Mouse (Mus musculus) frontal cortex, postnatal 25 days (tissue): ENCODE data around the gene Dlx3.

Experiments used
- DNase-seq, 2 experiments: peaks; one replicate each; pipeline ENCODE4 v3.0.0; 2022; ENCODE audit warnings: low spot score in 2 of 2

Gene Dlx3

DNA sequence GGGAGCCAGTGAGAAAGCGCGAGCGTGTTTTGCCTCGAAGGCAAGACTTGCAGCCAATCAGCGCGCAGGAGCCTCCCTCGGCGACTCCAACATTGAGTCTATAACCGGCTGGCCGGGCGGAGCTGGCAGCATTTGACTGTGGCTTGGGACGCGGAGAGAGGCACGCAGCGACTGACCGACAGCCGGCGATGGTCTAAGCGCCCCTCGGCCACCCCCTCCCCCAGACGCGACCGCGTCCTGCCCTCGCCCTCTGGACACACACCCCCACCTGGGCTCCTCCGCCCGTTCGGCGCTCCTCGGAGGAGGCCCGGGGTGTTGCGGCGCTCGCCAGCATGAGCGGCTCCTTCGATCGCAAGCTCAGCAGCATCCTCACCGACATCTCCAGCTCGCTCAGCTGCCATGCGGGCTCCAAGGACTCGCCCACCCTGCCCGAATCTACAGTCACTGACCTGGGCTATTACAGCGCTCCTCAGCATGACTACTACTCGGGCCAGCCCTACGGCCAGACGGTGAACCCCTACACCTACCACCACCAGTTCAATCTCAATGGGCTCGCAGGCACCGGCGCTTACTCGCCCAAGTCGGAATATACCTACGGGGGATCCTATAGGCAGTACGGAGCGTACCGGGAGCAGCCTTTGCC, at the start of gene Dlx3:
Dlx3 (plus strand) TSS at position 130 of the 643 bp plus-strand sequence.
- no peak for DNase-seq

DNA sequence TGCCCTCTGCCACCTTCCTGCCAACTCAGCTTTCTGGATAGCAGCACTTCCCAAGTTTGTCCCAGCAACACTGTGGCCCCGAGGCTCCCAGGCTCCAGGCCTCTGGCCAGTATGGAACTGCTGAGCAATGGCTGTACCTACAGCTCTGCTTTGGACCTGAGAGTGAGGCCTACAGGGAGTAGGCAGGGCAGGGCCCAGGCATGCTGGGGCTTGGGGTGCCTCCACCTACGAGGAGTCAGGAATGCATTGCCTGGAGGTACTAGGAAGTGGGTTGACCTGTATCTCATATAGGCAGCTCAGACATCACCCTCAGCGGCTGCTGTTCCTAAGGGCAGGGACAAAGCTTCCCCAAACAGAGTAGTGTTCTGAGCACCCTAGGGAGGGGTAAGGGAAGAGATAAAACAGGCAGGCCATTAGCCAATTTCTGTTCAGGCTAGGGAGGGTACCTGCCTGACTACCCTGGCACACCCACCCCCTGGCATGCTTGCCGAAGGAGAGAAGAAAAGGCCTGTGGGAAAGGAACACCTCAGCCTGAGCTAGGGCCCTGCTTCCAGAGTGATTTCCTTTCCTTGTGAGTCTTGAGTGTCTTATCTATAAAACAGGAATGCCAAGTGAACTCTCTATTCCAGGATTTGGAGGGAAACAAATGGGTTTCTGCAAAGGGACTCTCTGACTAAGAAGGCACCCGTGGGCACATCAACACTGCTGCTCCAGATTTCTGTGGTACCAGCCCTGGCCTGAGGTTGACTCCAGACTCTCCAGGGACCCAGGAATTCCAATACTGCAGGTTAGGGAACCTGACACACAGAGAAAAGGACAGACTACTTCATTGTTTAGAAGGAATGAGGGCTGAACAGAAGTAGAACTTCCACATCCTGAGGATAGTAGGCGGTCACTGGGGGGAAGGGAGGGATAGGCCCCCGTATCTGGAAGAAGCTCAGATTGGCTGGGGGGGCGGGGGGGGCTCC, 49.5 kb upstream of the Dlx3 start:
- no peak for DNase-seq

DNA sequence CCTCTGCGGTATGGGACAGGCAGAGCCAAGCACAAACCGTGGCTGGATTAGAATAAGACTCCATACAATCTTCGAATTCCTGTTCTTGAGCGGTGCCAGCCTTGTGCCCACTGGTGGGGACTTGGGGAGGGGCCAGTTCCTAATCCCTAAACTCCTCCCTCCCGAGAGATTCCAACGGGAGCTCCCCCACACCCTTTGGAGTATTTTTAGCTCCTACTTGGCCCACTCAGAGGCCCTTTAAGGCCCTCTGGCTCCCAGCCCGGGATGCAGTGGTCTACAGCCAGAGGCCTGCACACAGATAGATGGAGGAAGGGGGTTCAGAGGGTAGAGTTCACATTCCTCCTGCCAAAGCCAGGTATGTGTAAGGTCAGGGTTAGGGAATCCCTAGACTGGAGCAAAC, 48.7 kb upstream of the Dlx3 start:
- no peak for DNase-seq

DNA sequence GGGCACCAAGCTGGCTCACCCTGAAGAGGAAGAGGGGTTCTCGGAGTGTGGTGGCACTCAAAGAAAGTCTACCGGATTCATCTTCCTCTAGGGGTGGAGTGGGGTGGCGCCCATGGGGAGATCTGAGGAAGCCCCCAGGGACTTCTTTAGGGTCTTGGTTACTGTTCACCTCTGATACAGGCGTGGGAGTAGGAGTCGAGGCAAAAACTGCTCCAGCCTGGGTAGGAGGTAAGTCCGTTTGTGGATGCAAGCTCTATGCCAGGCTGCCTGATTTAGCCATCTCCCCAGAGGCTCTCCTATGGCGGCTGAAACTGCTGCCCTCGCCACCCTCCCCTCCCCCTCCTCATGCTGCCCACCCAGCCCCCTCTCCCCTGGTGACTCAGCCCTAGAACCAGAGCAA, 47.8 kb upstream of the Dlx3 start:
- DNase-seq = no peak

DNA sequence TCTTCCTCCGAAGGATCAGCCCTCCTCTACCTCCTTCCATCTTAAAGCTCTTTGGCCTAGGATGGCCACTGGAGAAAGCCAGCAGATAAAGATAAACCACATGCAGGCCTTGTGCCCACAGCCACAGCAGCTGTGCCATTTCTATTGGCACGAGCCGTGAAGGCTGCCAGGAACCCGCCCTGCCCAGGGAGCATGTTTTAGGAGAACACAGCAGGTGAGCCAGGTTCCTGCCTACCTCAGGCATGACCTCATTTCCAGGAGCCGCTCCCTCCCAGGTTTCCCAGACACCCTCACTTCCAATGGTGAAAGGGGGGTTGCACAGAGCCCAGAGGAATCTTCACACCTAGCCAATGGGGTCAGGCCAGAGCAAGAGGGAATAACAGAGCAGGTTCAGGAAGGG, 47.1 kb upstream of the Dlx3 start:
- no peak for DNase-seq

DNA sequence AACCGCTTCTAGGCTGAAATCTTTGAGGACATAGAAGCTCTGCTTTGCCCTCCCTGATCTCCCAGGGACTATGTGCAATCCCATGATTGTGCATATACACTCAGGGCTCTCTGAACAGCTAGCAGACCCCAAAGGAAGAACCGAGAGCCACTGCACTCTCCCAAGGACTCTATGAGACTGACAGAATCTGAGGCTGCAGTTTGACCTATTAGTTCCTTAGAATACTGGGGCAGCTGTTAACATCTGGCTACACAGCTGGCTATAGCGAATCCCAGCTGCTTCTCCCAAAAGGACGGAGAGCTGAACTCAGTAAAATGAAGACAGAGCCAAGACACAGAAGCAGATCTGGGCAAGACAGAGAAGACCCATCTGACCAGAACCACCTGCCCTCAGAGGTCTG, 46.1 kb upstream of the Dlx3 start:
- DNase-seq = no peak

DNA sequence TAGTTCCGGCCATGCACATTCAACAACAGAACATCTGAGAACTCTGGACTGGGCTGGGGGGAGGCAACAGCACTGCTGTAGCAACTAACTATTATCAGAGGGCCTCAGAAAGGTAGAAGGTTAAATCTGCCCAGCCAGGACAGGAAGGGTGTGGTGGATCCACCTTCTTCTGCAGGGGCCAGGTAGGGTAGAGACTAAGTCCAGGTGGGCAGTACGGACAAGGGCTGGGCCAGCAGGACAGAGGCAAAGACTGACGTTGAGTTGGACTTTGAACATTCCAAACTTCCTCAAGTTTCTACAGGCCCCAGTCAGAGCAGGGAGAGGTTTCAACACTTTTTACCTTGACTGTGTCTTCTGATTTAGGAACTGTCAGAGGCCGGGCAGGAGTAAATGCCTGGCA, 45.2 kb upstream of the Dlx3 start:
- DNase-seq = no peak

DNA sequence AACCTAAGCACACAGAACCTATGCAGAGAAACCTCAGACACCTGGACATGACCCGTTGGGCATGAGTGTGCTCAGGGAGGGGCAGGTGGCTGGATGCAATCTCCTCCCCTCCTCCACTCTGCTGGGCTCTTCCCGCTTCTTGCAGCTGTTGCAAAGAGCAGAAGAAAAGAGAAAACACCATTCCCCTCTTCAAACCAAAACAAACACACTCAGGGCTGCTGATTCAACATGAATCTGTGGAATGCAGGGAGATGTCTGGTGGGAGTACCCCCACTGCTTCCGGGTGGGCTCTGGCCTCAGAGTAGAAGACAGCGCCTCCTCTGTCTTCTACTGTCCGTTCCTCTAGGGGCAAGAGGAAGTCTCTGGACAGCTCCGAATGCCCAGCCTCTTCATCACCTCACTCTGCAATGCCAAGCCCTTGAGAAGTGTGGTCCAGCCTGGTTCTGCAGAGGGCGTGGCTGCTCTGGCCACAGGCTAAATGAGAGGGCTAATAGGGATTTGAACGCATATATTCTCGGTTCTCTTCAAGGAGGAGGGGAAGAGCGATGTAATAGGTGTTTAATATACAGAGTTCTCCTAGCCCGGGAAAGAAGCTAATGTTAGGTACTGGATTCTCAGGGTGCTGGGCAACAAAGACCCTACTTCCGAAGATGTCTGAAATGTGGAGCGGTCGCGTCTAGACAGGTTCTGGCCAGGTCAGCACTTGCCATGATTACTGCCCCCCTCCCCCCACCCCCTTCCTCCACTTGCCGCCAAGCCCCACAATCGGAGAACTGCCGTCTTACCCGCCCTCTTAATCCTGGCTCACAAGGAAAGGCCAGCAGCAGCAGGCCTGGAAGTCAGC, 44.5 kb upstream of the Dlx3 start:
- no peak for DNase-seq

DNA sequence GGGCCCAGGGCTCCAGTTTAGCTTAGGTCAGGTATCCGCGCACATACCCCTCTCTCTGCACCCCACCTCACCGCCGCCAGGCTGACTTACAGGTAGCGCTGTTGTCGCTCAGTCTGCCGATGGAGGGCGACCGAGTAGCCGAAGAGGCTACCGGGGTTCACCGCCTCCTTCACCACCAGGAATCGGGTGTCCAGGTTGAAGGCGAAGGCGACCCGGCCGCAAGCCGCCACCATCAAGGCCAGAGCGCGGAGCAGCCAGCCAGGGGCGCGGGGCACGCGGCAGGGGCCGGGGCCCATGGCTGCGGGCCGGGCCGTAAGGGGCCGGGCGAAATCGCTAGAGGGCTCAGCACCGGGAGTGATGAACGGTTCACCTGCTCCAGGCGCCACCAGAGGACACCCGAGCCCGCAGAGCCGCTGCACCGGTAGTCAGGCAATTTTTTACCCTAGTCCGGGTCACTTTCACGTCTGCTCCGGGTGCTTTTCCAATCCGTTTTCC, 43.8 kb upstream of the Dlx3 start:
- DNase-seq = peak; percentile 33 to 34

DNA sequence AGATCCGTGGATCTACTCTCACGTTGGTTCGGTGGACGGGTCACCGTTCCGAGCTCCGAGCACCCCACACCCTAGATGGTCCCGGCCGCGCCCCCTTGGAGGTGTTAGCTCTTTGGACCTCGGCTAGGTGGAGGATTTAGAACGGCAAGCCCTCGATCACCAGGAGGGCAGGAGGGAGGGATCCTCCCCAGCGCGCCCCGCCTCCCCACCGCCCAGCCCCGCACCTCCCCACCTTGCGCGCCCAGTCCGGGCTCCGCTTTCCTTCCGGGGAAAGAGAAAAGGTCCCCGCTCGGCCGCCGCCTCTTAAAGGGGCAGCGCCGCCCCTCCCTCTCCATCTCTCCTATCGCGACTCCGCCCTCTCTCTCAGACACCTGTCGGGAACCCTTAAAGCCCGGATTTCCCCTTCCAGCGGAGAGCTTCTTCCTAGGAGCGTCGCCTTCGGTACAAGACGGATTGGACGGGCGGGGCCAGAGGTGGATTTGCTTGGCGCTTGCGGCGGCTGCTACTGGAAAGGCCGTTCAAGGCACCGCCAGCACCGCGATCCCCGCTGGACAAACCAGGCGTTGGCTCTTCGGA, 43.3 kb upstream of the Dlx3 start, which contains the start of gene Itga3:
Itga3 (minus strand) TSS at position 266 of the 576 bp plus-strand sequence.
- peak; percentile 23 to 26 for DNase-seq

DNA sequence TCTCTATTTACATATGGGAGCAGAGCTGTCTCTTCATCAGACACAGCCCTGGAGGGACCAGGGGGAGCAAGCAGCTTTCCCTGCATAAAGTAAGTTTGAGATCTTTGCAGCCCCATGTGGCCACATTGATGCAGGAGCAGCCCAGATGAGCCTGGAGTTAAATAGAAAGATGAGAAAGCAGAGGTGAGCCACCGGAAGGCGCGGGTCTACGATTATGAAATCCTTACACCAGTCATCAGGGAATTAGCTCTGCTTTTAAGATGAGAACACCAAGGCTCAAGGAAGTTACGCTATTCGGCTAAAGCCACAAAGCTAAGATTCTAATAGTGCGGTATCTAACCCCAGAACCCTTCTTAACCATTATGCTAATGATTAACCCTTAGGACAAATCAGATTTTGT, 42.0 kb upstream of the Dlx3 start:
- no peak for DNase-seq

DNA sequence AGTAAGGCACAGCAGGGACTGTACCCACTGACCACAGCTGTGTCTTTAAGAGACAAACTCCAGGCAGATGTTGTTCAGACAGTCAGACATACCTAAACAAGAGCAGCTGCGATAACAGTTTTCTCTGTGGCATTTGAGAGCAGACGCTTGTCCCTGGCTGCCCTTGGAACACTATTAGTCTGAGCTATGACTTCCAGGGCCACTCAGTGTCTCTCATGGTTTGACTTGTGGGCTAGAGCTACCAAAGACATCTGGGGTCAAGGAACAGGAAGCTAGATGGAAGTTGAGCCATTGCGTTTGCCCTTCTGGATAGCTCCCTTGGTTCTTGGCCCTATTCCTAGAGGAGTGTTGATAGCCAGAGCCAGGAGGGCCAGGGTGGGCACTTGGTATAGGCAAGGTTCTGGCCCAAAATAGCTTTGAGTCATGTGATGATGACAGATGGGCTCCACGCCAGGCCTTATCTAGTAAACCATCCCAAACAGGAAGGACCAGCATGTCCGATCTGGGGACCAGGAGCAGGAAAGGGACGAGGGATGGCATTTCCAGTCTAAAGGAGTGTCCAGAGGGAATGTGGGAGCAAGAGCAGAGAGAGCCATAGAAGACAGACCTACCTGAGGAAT, 40.6 kb upstream of the Dlx3 start:
- DNase-seq = no peak

DNA sequence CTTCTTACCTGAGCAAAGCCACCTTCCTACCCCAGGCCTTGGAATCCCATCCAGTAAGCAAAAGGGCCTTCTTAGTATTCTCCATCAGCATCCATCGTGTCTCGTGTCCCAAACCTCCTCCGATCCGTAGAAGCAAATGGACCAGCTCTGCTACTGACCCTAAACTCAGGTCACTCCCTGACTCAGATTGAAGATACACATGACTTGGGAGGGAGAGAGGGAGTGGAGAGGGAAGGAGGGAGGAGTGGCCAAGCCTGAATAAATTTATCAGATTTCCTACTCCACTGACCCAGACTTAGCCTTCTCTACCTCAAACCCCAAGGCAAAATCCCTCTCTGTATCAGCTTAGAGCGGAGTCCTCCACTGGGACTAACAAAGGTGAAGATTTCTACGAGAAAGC, 39.1 kb upstream of the Dlx3 start:
- no peak for DNase-seq

DNA sequence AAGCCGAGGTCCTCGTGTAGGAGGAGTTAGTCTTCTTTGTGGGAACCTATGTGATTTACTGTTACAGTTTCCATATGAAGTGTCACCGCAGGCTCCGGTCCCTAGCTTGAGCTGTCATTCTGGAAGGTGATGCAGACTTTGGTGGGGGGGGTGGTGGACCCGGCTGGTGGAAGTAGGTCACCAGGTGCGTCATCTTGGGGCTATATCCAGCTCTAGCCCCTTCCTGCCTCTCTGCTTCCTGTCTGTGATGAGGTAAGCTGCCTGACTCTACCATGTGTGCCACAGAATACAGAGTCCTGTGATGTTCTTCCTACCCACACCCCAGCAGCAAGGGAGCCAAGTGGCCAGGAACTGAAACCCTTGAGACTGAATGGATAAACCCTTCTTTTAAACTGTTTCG, 37.0 kb upstream of the Dlx3 start:
- DNase-seq = no peak

DNA sequence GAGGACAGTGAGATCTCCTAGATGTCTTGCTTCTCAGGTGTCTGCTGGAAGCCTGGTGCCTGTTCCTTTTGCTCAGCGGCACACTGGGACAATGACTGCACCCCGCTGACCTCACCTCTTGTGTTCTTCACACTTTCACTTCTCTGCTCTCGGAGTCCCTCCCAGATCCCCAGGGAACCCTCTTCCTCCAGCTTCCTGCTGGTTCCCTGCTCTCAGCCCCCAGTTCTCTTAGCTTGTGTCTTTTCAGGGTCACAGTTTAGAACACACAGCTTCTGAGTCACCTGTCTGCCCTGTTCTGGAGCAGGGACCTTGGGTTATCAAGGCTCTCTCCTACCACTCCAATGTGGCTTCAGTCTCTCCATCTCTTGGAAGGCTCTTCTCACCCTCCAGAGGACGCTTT, 35.7 kb upstream of the Dlx3 start:
- DNase-seq = no peak

DNA sequence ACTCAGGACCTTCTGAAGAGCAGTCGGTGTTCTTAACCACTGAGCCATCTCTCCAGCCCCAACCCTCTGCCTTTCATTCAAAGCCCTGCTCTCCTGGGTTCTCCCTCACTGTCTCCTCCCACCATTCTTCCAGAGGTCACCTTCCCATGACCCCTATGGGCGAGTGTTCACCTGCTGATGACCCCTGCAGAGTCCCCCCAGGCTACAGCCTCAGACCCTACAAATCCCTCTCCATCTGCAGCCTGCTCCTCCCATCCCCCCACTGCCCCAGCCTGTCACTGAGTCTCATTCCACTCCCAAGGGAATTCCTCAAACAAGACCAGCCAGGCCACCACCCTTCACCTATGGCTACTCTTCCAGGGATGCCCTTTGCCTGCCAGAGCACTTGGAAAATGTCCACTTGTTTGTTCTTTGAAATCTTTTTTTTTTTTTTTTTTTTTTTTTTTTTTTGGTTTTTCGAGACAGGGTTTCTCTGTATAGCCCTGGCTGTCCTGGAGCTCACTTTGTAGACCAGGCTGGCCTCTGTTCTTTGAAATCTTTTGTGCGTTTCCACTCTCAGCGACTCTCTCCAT, 35.0 kb upstream of the Dlx3 start:
- DNase-seq = no peak

DNA sequence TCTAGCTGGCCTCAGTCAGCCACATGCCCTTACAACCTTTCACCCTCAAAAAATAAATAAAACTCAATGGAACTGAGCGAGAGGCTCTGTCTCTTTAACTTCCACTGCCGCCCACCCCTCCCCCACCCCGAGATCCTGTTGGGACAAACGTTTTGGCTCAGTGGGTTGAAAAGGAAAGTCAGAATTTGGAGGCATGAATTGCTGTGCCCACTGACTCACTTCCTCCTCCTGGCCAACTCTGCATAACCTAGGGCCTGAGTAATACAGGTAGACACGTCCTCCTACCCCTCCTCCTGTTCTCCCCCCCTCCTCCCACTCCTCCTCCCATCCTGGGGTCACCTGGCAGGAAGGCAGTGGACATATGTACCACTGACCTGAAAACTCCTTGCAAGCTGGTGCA, 34.2 kb upstream of the Dlx3 start:
- no peak for DNase-seq

DNA sequence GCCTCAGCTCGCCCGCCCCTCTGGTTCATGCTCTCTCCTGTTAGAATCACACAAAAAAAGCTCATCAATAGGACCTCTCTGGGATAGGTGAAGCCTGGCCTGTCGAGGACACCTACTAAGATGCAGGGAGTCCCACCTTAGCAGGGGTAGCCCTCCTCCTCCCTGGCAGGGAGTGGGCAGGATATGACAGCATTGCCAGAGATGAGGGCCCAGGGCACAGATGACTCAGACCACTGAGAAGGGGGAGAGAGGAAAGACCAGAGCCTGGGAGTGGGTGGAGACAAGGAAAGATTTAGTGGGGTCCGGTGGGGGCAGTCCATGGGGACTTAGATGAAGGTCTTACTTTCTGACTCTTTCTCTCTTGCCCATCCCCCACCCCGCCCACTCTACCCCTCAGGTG, 33.7 kb upstream of the Dlx3 start:
- no peak for DNase-seq

DNA sequence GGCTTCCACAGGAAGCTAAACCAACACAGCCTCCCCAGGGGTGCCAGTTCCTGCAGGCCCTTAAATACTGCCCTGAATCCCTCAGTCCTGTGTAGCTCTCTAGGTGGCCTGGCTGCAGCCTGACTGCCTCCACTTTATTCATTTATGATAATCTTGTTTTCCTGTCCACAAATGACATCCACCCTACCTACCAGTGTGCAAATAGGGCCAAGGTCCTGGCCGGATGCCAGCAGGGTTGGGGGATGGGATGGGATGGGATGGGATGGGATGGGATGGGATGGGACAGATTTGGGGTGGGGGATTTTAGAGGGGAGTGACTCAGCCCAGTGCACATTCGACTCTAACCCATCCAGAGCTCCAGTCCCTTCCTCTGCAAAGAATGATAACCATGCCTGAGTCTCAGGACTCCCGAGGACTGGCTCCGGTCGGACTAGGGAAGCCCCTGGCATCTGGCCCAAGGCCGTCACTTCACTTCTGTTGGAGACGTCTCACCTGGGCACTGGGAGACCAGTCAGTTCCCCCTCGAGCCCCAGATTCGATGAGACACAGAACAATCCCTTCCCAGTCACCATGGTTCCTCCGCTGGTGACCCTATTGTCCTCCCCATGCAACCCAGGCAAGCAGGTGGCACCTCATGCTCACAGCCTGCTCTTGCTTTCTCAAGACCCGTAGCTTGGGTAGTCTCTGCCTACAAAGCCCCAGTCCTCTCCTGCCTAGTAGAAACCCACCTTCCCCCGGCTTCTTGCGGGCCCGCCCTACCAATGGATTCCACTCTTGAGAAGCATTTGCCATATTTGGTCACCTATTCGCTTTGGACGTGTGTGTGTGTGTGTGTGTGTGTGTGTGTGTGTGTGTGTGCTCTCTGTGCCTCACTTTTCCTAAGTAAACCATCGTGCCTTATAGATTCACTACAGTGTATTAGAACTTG, 32.4 kb upstream of the Dlx3 start:
- no peak for DNase-seq

DNA sequence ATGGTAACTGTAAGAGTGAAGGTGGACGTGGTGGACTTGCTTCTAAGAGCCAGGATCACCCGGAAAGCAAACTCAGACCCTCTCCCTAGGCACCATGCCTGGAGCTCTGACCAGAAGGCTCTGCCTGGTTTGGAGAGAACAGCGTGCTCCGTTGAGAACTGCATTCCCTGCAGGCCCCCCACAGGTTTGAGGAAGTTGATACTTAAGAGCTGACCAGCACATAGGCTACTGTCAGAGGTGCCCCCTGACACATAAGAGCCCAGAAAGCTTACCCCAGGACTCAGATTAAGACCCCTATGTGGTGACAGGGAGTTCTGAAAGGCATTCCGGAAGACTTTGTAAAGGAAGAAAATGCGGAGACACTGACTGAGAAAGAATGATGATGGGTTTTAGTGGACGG, 31.6 kb upstream of the Dlx3 start:
- DNase-seq = no peak
